13 mouse cellular contexts compared by ENCODE assay signal in genomic region chr10:44862360-44862674, GRCm38 (mm10).
DNase-seq lines count a peak whose midpoint lies in the region; ATAC-seq and TF ChIP-seq lines count a peak whose summit lies in the region.
"Had no signal": no experiment of that assay in that cellular context is flagged by ENCODE, and none has a peak within 500 bp of the region (broad histone marks: within the 10 kb centered on the region; RNA-seq: fewer than 3 reads in every experiment).

No protein-coding gene starts in this region.

- 45% methylated on average over 8 of the region's 8 CpGs for WGBS in intestine, embryonic 16.5 days
- 10% methylated on average over 8 of the region's 8 CpGs for WGBS in limb, embryonic 13.5 days

- no peaks in the 10 kb centered on the region for H3K27me3 ChIP-seq in intestine, embryonic 16.5 days (replicated peaks; ENCODE audit: control insufficient read depth, insufficient read depth, low read length)
- peaks cover 22% of the 10 kb centered on the region for H3K27me3 ChIP-seq in limb, embryonic 13.5 days
- H3K27me3 ChIP-seq: megakaryocyte, embryonic 14.5 days had no signal

- no peak overlapping the region for H3K9ac ChIP-seq in intestine, embryonic 16.5 days (ENCODE audit: low read depth, low read length)
- H3K9ac ChIP-seq in limb, embryonic 13.5 days, result no peak overlapping the region
- H3K9ac ChIP-seq: hindbrain, embryonic 14.5 days; liver, postnatal 0 days had no signal

- H3K36me3 ChIP-seq in intestine, embryonic 16.5 days (ENCODE audit: control insufficient read depth, insufficient read depth, low read length), result no peaks in the 10 kb centered on the region
- H3K36me3 ChIP-seq in limb, embryonic 13.5 days, result no peaks in the 10 kb centered on the region

- ATAC-seq in intestine, embryonic 16.5 days, result peak; percentile 82
- peak; percentile 59; the same call in 1 of the 2 replicates for ATAC-seq in limb, embryonic 13.5 days (ENCODE audit: low FRiP score, low read depth)
- ATAC-seq: CD4-positive, CD25-positive, alpha-beta regulatory T cell, adult 4 months had no signal

- 0 out of 2 replicates have a peak overlapping the region, but pooled peaks have one; percentile 18 for H3K4me2 ChIP-seq in intestine, embryonic 16.5 days (ENCODE audit: low read depth, low read length)
- no peak overlapping the region for H3K4me2 ChIP-seq in limb, embryonic 13.5 days (replicated peaks)
- H3K4me2 ChIP-seq: hindbrain, embryonic 14.5 days had no signal

- no peak for TF ChIP-seq POLR2A in embryonic fibroblast, embryonic 13.5 days (IDR thresholded peaks at IDR 0.05; ENCODE audit: low read depth, low read length)

- no peaks in the 10 kb centered on the region for H3K4me1 ChIP-seq in embryonic fibroblast, embryonic 13.5 days (ENCODE audit: control insufficient read depth, insufficient read depth, low read length)
- H3K4me1 ChIP-seq in intestine, embryonic 16.5 days (ENCODE audit: control insufficient read depth, insufficient read depth, low read length), result peaks cover 20% of the 10 kb centered on the region
- H3K4me1 ChIP-seq in limb, embryonic 13.5 days, result peaks cover 22% of the 10 kb centered on the region
- H3K4me1 ChIP-seq: megakaryocyte, embryonic 14.5 days had no signal

- H3K9me3 ChIP-seq in intestine, embryonic 16.5 days (ENCODE audit: control insufficient read depth, low read length), result no peaks in the 10 kb centered on the region
- no peaks in the 10 kb centered on the region for H3K9me3 ChIP-seq in limb, embryonic 13.5 days

- no peak for TF ChIP-seq CTCF in embryonic fibroblast, embryonic 13.5 days (IDR thresholded peaks at IDR 0.05; ENCODE audit: borderline replicate concordance, insufficient read depth, low read length)

- H3K27ac ChIP-seq in embryonic fibroblast, embryonic 13.5 days (ENCODE audit: insufficient read depth, low read length), result peak overlapping the region; percentile 35
- peak overlapping the region; percentile 94 for H3K27ac ChIP-seq in intestine, embryonic 16.5 days (ENCODE audit: low read length)
- no peak overlapping the region for H3K27ac ChIP-seq in limb, embryonic 13.5 days
- H3K27ac ChIP-seq: hindbrain, embryonic 14.5 days had no signal

- no peak overlapping the region for H3K4me3 ChIP-seq in embryonic fibroblast, embryonic 13.5 days (ENCODE audit: insufficient read depth, low read length)
- H3K4me3 ChIP-seq in intestine, embryonic 16.5 days (ENCODE audit: low read length), result no peak overlapping the region
- H3K4me3 ChIP-seq in limb, embryonic 13.5 days, result no peak overlapping the region
- H3K4me3 ChIP-seq: megakaryocyte, embryonic 14.5 days had no signal

- DNase-seq in layer of hippocampus, postnatal 14 days (ENCODE audit: low spot score in 2 of 2), result peak; percentile 10 to 20
- no peak for DNase-seq in layer of hippocampus, adult 9-11 months
- no peak for DNase-seq in left cerebral cortex, adult 9 months (ENCODE audit: low spot score in 2 of 2)
- no peak for DNase-seq in right cerebral cortex, postnatal 4 days
- DNase-seq: cerebellum, adult 11 months; right cerebral cortex, adult 18-20 months had no signal

Comparison
In these comparisons a context has a peak if more than half of its experiments do, and no peak if none do; other contexts are left out.
1. DNase-seq: peak in layer of hippocampus, postnatal 14 days (2 of 2); none in layer of hippocampus, adult 9-11 months (single experiment), left cerebral cortex, adult 9 months (0 of 2) and right cerebral cortex, postnatal 4 days (single experiment).